ENCODE assay signal across 13 mouse cellular contexts in genomic region chr17:63937886-63938285, GRCm38 (mm10).
A peak's percentile ranks its signal among the peaks of the same experiment; 100 is the strongest.
DNase-seq lines count a peak whose midpoint lies in the region; ATAC-seq and TF ChIP-seq lines count a peak whose summit lies in the region.
"Had no signal": no experiment of that assay in that cellular context is flagged by ENCODE, and none has a peak within 500 bp of the region (broad histone marks: within the 10 kb centered on the region; RNA-seq: fewer than 3 reads in every experiment).

No protein-coding gene starts in this region.

- H3K9ac ChIP-seq in heart, embryonic 11.5 days (ENCODE audit: low read depth, low read length): 0 out of 2 replicates have a peak overlapping the region, but pooled peaks have one; percentile 10
- H3K9ac ChIP-seq in ES-Bruce4 (ENCODE audit: low read depth, poor library complexity, severe bottlenecking): no peak overlapping the region

- no peak overlapping the region for H3K4me2 ChIP-seq in heart, embryonic 11.5 days

- no peaks in the 10 kb centered on the region for H3K4me1 ChIP-seq in heart, embryonic 11.5 days (ENCODE audit: control insufficient read depth, insufficient read depth, low read length)
- H3K4me1 ChIP-seq in ES-Bruce4 (ENCODE audit: control insufficient read depth, insufficient read depth, low read length): no peaks in the 10 kb centered on the region

- H3K4me3 ChIP-seq in heart, embryonic 11.5 days (ENCODE audit: low read depth, low read length): no peak overlapping the region
- no peak overlapping the region for H3K4me3 ChIP-seq in ES-Bruce4 (ENCODE audit: low read depth, low read length)

- H3K9me3 ChIP-seq in heart, embryonic 11.5 days (replicated peaks; ENCODE audit: control insufficient read depth, low read length): no peaks in the 10 kb centered on the region
- no peaks in the 10 kb centered on the region for H3K9me3 ChIP-seq in ES-Bruce4 (replicated peaks; ENCODE audit: control insufficient read depth, insufficient read depth, low read length, poor library complexity, severe bottlenecking)
- H3K9me3 ChIP-seq: G1E had no signal

- WGBS in heart, embryonic 11.5 days (ENCODE audit: insufficient replicate concordance): 61% methylated on average over 18 of the region's 18 CpGs

- no peak for DNase-seq in heart, adult 9 months (ENCODE audit: low spot score in 2 of 2)
- DNase-seq in ZHBTc4 (ENCODE audit: low read depth, low spot score): peak; percentile 62
- peak; percentile 20 for DNase-seq in kidney, postnatal 14 days
- no peak for DNase-seq in adipocyte (ENCODE audit: low spot score)
- DNase-seq: adrenal gland, postnatal 10 days; right cerebral cortex, postnatal 4 days; thymus, postnatal 14 days had no signal

- TF ChIP-seq POLR2A in ES-Bruce4 (IDR thresholded peaks at IDR 0.05; ENCODE audit: insufficient read depth, low read length): no peak

- H3K27ac ChIP-seq in heart, embryonic 11.5 days (ENCODE audit: low read depth, low read length): no peak overlapping the region
- H3K27ac ChIP-seq in ES-Bruce4 (ENCODE audit: insufficient read depth, low read length): no peak overlapping the region
- H3K27ac ChIP-seq: macrophage had no signal

- no peak for ATAC-seq in heart, embryonic 11.5 days (replicated peaks; ENCODE audit: insufficient number of reproducible peaks, low FRiP score, low TSS enrichment)
- ATAC-seq in CD4-positive, CD25-positive, alpha-beta regulatory T cell, adult 4 months: no peak
- ATAC-seq: inflammation-experienced regulatory T-cells, adult 6 months had no signal

- TF ChIP-seq CTCF in ES-Bruce4 (IDR thresholded peaks at IDR 0.05; ENCODE audit: low read depth, low read length): peak; percentile 22

- peaks cover 3% of the 10 kb centered on the region; the same call in 1 of the 2 replicates for H3K36me3 ChIP-seq in heart, embryonic 11.5 days (ENCODE audit: control insufficient read depth, insufficient read depth, low read length)
- H3K36me3 ChIP-seq in ES-Bruce4 (ENCODE audit: control insufficient read depth, insufficient read depth, low read length, poor library complexity, severe bottlenecking): no peaks in the 10 kb centered on the region; the same call in 1 of the 2 replicates

- no peaks in the 10 kb centered on the region for H3K27me3 ChIP-seq in heart, embryonic 11.5 days (ENCODE audit: control insufficient read depth, insufficient read depth, low read length)
- no peaks in the 10 kb centered on the region for H3K27me3 ChIP-seq in ES-Bruce4 (ENCODE audit: control insufficient read depth, insufficient read depth, low read length, poor library complexity, severe bottlenecking)

- no peak for TF ChIP-seq EP300 in ES-Bruce4 (IDR thresholded peaks at IDR 0.05; ENCODE audit: insufficient read depth, low read depth, low read length)

Comparison
In these comparisons a context has a peak if more than half of its experiments do, and no peak if none do; other contexts are left out.
1. DNase-seq: peak in ZHBTc4 (single experiment) and kidney, postnatal 14 days (single experiment); none in heart, adult 9 months (0 of 2) and adipocyte (single experiment).